Comparison of ENCODE assay signal across 9 mouse cellular contexts in the genomic region with DNA sequence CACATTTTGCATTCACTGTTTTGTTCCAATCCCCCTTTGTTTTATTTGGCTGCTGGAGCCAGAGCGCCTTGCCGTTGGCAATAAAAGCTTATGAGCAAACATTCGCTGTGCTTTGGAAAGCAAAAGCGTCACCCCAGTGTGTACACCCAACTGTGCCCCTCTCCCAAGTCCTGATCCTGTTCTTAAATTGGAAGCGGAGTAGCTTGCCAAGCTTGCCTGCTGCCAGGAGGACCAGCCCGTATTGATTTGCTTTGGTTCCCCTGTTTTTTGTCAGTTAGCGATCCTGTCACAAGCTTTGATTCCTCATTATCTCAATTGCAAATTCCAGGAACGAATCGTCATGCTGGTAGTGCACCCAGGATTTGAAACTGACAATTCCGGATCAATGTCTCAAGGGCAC.
DNase-seq lines count a peak whose midpoint lies in the region; ATAC-seq lines count a peak whose summit lies in the region.
"Had no signal": no experiment of that assay in that cellular context is flagged by ENCODE, and none has a peak within 500 bp of the region (broad histone marks: within the 10 kb centered on the region; RNA-seq: fewer than 3 reads in every experiment).

No protein-coding gene starts in this region.

- H3K4me3 ChIP-seq in limb, embryonic 11.5 days (ENCODE audit: low read depth, low read length), result no peak overlapping the region
- H3K4me3 ChIP-seq in limb, embryonic 10.5 days, result no peak overlapping the region
- H3K4me3 ChIP-seq: liver, embryonic 13.5 days had no signal

- no peaks in the 10 kb centered on the region for H3K36me3 ChIP-seq in limb, embryonic 11.5 days (ENCODE audit: control insufficient read depth, insufficient read depth, low read length)
- no peaks in the 10 kb centered on the region for H3K36me3 ChIP-seq in limb, embryonic 10.5 days
- H3K36me3 ChIP-seq: liver, embryonic 13.5 days had no signal

- DNase-seq in limb, embryonic 11.5 days (ENCODE audit: low spot score), result peak; percentile 23
- DNase-seq in limb, embryonic 10.5 days (ENCODE audit: low spot score), result no peak
- DNase-seq in frontal cortex, postnatal 14 days (ENCODE audit: low spot score in 2 of 2), result peak; percentile 6 to 25
- peak; percentile 34 to 36 for DNase-seq in left cerebral cortex, postnatal 25 days (ENCODE audit: low spot score in 2 of 2)
- peak; percentile 45 for DNase-seq in right cerebral cortex, postnatal 4 days
- DNase-seq in kidney, postnatal 14 days, result no peak
- no peak for DNase-seq in urinary bladder, postnatal 14 days (ENCODE audit: low spot score)
- DNase-seq in liver, result no peak
- DNase-seq: liver, embryonic 13.5 days had no signal

- intact Hi-C loops in left cerebral cortex, postnatal 25 days (cut with DNase I), result no loop called here

- 67% methylated on average over 10 of the region's 10 CpGs for WGBS in limb, embryonic 11.5 days
- 82% methylated on average over 10 of the region's 10 CpGs for WGBS in limb, embryonic 10.5 days

- no peak overlapping the region for H3K4me2 ChIP-seq in limb, embryonic 11.5 days (ENCODE audit: low read depth, severe bottlenecking)
- H3K4me2 ChIP-seq: liver, embryonic 13.5 days had no signal

- H3K4me1 ChIP-seq in limb, embryonic 11.5 days (ENCODE audit: control insufficient read depth, insufficient read depth, low read length), result no peaks in the 10 kb centered on the region
- no peaks in the 10 kb centered on the region for H3K4me1 ChIP-seq in limb, embryonic 10.5 days
- H3K4me1 ChIP-seq: liver, embryonic 13.5 days had no signal

- H3K9me3 ChIP-seq in limb, embryonic 11.5 days (ENCODE audit: control insufficient read depth, low read length), result no peaks in the 10 kb centered on the region
- no peaks in the 10 kb centered on the region for H3K9me3 ChIP-seq in limb, embryonic 10.5 days (replicated peaks)
- H3K9me3 ChIP-seq: liver, embryonic 13.5 days had no signal

- no peak for ATAC-seq in limb, embryonic 11.5 days (ENCODE audit: insufficient number of reproducible peaks, low FRiP score, low TSS enrichment, low read depth)

- no peak overlapping the region for H3K9ac ChIP-seq in limb, embryonic 11.5 days (ENCODE audit: low read length)
- H3K9ac ChIP-seq: liver, embryonic 13.5 days had no signal

- H3K27me3 ChIP-seq in limb, embryonic 11.5 days (ENCODE audit: control insufficient read depth, insufficient read depth, low read length), result no peaks in the 10 kb centered on the region
- H3K27me3 ChIP-seq in limb, embryonic 10.5 days (ENCODE audit: low read depth, poor library complexity, severe bottlenecking), result no peaks in the 10 kb centered on the region
- H3K27me3 ChIP-seq: liver, embryonic 13.5 days had no signal

- H3K27ac ChIP-seq in limb, embryonic 11.5 days (replicated peaks; ENCODE audit: low read depth, low read length), result no peak overlapping the region
- no peak overlapping the region for H3K27ac ChIP-seq in limb, embryonic 10.5 days
- H3K27ac ChIP-seq: liver, embryonic 13.5 days had no signal

Comparison
In these comparisons a context has a peak if more than half of its experiments do, and no peak if none do; other contexts are left out.
1. DNase-seq: peak in limb, embryonic 11.5 days (single experiment), frontal cortex, postnatal 14 days (2 of 2), left cerebral cortex, postnatal 25 days (2 of 2) and right cerebral cortex, postnatal 4 days (single experiment); none in limb, embryonic 10.5 days (single experiment), kidney, postnatal 14 days (single experiment), urinary bladder, postnatal 14 days (single experiment) and liver (single experiment).